Mouse (Mus musculus) induced T-regulatory cell, adult 2 months (primary cell): Measurements from ENCODE around the gene Fbxo34.
A peak's percentile ranks its signal among the peaks of the same experiment; 100 is the strongest.
"Not testable (repeated sequence)": the region's sequence is repeated elsewhere in the genome, so short reads cannot be mapped to it uniquely, and the experiment has no call there.

Source experiments
- DNase-seq: peaks from one replicate; pipeline ENCODE4 v3.0.0-alpha.2; 2012; ENCODE audit warnings: low read depth

Fbxo34 gene

DNA sequence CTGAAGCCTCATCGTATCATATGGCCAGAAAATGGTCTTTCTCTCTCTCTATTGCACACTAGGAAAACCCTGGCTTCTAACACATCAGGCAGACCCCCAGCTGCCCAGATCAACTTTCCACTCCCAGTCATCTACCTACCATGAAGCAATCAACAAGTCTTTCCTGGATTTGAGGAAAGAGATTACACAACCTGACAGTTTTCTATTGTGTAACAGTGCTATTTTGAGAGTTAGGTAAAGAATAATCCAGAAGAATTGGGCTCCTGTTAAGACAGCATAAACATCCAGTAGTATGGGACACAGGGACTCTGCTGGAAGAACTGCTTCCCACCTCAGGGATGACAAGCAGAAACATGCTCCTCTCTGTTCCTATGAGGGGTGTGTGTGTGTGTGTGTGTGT is 112.3 kb downstream of the Fbxo34 start:
- no peak for DNase-seq

DNA sequence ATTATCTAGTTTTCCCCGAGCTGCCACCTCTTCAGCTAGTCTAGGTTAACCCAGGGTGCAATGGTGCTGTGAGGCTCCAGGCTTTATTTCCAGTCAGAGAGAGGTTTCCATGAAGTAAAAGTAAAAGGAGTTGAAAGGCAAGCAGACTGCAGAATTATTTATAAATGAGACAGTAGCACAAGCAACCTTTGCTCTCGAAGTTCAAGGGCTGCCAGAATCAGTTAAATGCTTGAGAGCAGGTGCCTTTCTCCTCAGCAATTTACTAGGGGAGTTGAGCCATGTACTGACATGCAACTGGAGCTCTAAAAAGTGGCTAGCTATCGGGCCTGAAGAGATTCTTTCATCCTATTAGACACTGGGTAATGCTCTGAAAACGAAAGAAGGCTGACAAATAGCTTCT is 112.9 kb downstream of the Fbxo34 start:
- DNase-seq: no peak

DNA sequence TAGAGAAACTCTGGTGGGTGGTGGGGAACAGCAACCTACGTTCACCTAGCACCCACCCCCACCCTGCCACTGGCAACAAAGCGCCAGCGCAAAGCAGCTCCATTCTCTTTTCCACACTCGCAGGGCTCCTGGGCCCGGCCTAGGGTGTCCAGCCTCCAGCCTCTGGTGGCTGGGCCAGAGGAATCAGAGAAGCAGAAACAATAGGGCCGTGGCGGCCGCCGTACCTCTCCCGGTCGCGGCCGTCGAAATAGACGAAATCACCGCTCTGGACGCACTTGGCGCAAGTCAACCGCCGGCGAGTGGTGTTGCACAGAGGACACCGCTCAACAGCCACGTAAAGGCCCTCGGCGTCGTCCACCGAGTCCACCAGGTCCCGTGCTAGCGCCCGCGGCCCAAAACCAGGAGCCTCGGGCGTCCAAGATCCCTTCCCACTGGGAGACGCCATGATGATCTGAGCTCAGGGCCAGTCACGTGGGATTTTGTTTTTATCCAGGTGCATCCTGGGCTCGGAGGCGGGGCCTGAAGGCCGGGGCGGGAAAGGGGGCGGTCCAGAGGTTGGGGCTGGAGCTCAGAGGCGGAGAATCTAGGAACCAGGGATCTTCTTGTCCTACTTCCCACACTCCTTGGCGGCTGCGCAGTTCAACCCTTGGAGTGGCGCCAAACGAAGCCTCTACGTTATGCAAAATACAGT is 117.9 kb downstream of the Fbxo34 start:
- DNase-seq: peak; percentile 89

DNA sequence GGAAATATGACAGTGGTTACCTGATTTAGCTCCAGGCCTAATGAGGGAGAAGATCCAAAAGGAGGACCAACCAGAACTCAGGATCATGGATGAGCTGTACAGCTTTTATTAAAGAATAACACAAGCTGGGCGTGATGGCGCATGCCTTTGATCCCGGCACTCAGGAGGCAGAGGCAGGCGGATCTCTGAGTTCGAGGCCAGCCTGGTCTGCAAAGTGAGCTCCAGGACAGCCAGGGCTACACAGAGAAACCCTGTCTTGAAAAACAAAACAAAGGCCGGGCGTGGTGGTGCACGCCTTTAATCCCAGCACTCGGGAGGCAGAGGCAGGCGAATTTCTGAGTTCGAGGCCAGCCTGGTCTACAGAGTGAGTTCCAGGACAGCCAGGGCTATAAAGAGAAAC is 120.3 kb downstream of the Fbxo34 start, which contains the start of gene Atg14:
Atg14 (minus strand) TSS at position 101 of the 400 bp plus-strand sequence.
- DNase-seq: not testable (repeated sequence)

DNA sequence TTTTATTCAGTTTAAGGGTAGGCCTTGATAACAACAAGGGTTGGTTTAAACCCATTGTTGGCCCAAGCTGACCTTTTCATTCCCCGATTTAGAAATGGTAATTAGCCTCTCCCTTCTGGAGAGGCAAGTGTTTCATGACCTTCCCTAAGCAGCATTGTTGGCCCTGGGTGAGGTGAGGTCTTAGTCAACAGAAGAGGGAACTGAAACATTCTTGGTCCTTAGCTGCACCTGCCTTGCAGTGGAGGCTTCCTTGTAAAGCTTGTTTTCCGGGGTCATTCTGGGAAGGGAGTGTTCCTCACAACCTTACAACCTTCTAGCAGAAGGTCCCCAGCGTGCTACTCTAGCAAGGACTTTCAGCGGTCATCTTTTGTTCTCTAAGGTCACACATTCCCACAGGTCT is 122.5 kb downstream of the Fbxo34 start:
- no peak for DNase-seq

DNA sequence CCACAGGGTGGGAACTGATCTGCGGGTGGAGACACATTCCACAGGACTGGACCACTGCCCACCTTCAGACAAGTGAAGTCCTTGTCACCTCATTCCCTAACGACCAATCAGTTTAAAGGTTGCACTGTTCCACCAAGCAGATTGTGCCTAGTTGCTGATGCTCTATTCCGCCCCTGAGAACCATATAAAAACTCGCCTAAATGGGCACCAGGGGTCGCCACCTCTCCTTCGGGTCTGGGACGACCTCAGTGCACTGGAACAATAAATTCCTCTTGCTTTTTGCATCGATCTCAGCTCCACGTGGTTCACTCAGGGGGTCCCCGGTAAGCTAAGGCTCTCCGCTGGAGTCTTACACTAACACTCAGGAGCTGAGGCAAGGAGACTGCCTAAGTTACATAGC is 124.5 kb downstream of the Fbxo34 start:
- DNase-seq: no peak

DNA sequence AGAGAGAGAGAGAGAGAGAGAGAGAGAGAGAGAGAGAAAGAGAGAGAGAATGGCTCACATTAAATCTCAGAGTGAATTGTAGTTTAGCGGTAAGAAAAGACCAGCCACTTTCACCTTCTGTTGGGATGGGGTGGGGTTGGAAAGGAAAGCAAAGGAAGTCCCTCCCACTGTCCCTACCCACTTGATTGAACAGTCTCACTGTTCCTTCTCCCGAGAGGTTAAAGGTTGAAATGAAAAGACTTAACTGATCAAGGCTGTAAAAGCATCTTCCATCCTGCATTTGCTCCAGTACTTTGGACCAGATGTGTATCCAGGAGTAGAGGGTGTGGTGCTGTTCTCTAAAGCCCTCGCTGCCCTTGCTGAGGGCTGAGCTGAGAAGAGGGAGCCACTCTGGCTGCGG is 126.5 kb downstream of the Fbxo34 start:
- DNase-seq: no peak

DNA sequence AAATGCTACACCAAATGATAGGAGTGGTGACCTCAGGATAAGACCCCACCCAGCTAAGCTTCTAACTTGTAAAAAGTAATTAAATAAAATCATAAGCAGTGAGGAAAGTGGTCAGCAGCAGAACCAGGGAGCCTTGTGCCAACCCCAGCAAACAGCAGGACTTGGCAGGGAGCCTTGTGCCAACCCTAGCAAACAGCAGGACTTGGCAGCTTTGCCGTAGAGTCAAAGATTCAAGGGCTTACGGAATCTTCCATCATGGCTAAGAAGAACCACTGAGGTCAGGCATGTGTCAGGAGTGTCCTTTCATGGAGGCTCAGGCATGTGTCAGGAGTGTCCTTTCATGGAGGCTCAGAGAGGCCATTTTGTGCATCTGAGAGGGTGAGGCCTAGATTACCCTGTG is 127.9 kb downstream of the Fbxo34 start:
- no peak for DNase-seq

DNA sequence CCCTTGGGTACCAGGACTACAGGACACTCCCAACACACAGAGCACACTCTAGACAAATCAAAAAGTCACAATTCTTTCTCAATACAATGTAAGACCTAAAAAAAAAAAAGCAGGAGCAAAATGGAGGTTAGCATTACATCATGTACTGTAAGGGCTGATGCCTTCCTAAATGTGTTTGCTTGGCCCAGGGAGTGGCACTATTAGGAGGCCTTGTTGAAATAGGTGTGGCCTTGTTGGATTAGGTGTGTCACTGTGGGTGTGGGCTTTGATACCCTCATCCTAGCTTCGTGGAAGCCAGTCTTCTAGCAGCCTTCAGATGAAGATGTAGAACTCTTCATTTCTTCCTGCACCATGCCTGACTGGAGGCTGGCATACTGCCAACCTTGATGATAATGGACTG is 131.1 kb downstream of the Fbxo34 start:
- DNase-seq: no peak
